Mouse (Mus musculus) liver, adult 2 months (tissue): Measurements from ENCODE around the gene Ltbp4. TPM values are rescaled to one million over a fixed set of nuclear protein-coding genes. Genes with fewer than 3 reads are reported as not detected.
A peak's percentile ranks its signal among the peaks of the same experiment; 100 is the strongest.

Experiments
- DNase-seq: peaks from one replicate; pipeline ENCODE4 v3.0.0-alpha.2; 2011; ENCODE audit warnings: low read depth, low spot score; ENCODE audit errors: extremely low read depth
- H3K27ac ChIP-seq: fragments of 200-500 bp; replicated peaks from 2 replicates; pipeline ENCODE4 v1.5.1; 2012; ENCODE audit warnings: low read depth, mild to moderate bottlenecking, control low read depth, inconsistent platforms, low read length; ENCODE audit not compliant: insufficient read depth
- H3K27me3 ChIP-seq: fragments of 200-500 bp; 2 replicates; pipeline ENCODE4 v1.6.1; 2012; ENCODE audit warnings: mild to moderate bottlenecking, moderate library complexity, low read length, inconsistent platforms; ENCODE audit not compliant: control insufficient read depth, insufficient read depth
- H3K36me3 ChIP-seq: fragments of 200-500 bp; 2 replicates; pipeline ENCODE4 v1.6.1; 2012; ENCODE audit warnings: low read length, inconsistent platforms; ENCODE audit not compliant: control insufficient read depth, insufficient read depth
- H3K4me1 ChIP-seq: fragments of 200-500 bp; 2 replicates; pipeline ENCODE4 v1.6.1; 2011; ENCODE audit warnings: low read length; ENCODE audit not compliant: control insufficient read depth, insufficient read depth
- H3K4me3 ChIP-seq: fragments of 200-500 bp; 2 replicates; pipeline ENCODE4 v1.5.1; 2011; ENCODE audit warnings: low read depth, mild to moderate bottlenecking, control low read depth, low read length, moderate library complexity; ENCODE audit not compliant: insufficient read depth
- H3K79me2 ChIP-seq: fragments of 200-500 bp; 2 replicates; pipeline ENCODE4 v1.6.1; 2012; ENCODE audit warnings: inconsistent platforms, mild to moderate bottlenecking, low read length, moderate library complexity; ENCODE audit not compliant: control insufficient read depth, insufficient read depth
- H3K9ac ChIP-seq: fragments of 200-500 bp; 2 replicates; pipeline ENCODE4 v1.6.1; 2012; ENCODE audit warnings: low read depth, mild to moderate bottlenecking, control low read depth, inconsistent platforms, low read length
- CTCF ChIP-seq: fragments of 200-500 bp; IDR thresholded peaks from 2 replicates; pipeline ENCODE4 v1.5.1; 2011; ENCODE audit warnings: low read depth, low read length, control low read depth
- POLR2A ChIP-seq: fragments of 200-500 bp; IDR thresholded peaks from 2 replicates; pipeline ENCODE4 v1.6.1; 2011; ENCODE audit warnings: low read length, control low read depth; ENCODE audit not compliant: insufficient read depth; ENCODE audit errors: extremely low read depth
- WGBS: fragments of 180-500 bp; shearing (Covaris S2); methylation state at CpG from one replicate; pipeline ENCODE4 v1.1.7; 2018; 5-methylcytosine and 5-hydroxymethylcytosine counted together
- polyA plus RNA-seq: library from polyadenylated mRNA; depleted of rRNA; stranded (reverse); fragments of >200 nt; gene quantifications from 2 replicates; pipeline ENCODE4 v1.2.3, GENCODE M21; 2012
- total RNA-seq: library from RNA; depleted of rRNA; stranded (reverse); fragments of >200 nt; gene quantifications from 2 replicates; pipeline ENCODE4 v1.2.3, GENCODE M21; 2014

Gene Ltbp4
- total and polyA plus RNA-seq, 2 experiments: 9.4 to 29.2 TPM

- no peak overlapping the region for H3K4me3 ChIP-seq
- H3K27ac ChIP-seq: no peak overlapping the region
- 97% methylated on average over 11 of the region's 11 CpGs for WGBS
- no peak overlapping the region for H3K9ac ChIP-seq
- H3K4me1 ChIP-seq: peaks cover 2% of the 10 kb centered on the region; the same call in 1 of the 2 replicates
- no peaks in the 10 kb centered on the region for H3K79me2 ChIP-seq
- TF ChIP-seq POLR2A (no peak), CTCF (no peak)
- H3K36me3 ChIP-seq: no peaks in the 10 kb centered on the region
- no peak for DNase-seq
- no peaks in the 10 kb centered on the region for H3K27me3 ChIP-seq
Measured at GRCm38 (mm10) chr7:27324161-27324560, 13.3 kb downstream of the Ltbp4 start.

DNA sequence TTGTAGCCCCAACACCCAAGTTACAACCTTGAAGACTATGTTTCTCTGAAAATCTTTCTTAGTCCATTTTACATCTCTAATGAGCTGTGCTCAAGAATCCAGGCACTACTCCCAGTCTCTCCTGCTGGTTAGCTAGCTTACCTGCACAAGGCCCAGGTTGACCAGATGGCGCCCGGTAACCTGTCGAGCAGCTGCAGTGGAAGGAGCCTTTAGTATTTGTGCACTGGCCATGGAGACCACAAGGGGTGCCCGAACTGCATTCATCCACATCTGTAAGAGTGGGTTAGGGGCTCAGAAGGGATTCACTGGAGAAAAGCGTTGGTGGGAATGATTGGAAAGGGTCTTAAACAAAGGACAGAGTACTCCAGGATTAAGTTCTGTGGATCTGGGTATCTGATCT is 14.5 kb downstream of the Ltbp4 start:
- 94% methylated on average over 5 of the region's 5 CpGs for WGBS
- Histone ChIP-seq H3K4me3 (no peak overlapping the region), H3K79me2 (no peaks in the 10 kb centered on the region), H3K27ac (no peak overlapping the region), H3K36me3 (no peaks in the 10 kb centered on the region), H3K4me1 (peaks cover 2% of the 10 kb centered on the region; the same call in 1 of the 2 replicates), H3K9ac (no peak overlapping the region), H3K27me3 (no peaks in the 10 kb centered on the region)
- no peak for DNase-seq
- TF ChIP-seq POLR2A: no peak
- TF ChIP-seq CTCF: no peak

DNA sequence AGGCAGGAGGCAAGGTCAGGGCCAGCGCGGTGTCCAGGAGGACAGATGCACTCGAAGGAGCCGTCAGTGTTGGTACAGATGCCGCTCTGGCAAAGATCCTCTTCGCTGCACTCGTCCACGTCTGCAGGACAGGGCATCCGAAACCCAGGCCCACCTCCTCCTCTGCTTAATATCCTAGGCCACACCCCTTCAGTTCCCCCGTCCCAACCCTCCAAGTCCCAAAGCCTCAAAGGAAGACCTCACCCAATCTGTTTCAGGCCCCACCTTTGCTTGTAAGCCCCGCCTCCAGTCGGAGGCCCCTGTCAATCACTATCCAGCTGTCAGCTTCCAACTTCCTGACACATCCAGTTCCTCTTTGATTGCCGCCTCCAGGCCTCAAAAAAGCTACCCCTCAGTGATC is 15.2 kb downstream of the Ltbp4 start:
- 63% methylated on average over 13 of the region's 13 CpGs for WGBS
- Histone ChIP-seq H3K4me3 (no peak overlapping the region), H3K27ac (no peak overlapping the region), H3K4me1 (peaks cover 2% of the 10 kb centered on the region; the same call in 1 of the 2 replicates), H3K9ac (no peak overlapping the region), H3K27me3 (no peaks in the 10 kb centered on the region), H3K36me3 (no peaks in the 10 kb centered on the region), H3K79me2 (no peaks in the 10 kb centered on the region)
- no peak for DNase-seq
- no peak for TF ChIP-seq CTCF
- TF ChIP-seq POLR2A: no peak

DNA sequence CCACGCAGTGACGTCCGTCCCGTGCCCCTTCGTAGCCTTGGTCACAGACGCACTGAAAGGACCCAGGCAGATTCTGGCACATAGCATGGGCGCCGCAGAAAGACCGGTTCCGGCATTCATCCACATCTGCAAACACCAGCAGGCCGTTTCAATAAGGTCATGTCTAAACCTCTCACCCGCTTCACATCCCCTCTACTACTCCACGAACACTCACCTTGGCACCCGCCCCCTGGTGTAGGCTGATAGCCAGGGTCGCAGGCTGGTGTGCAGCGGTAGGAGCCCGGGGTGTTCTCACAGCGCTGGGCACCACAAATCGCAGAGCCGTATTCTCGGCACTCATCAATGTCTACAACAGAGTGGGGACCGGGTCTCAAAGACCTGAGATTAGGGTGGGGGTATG is 18.1 kb downstream of the Ltbp4 start:
- no peak overlapping the region for H3K9ac ChIP-seq
- no peak for TF ChIP-seq CTCF
- no peak for TF ChIP-seq POLR2A
- H3K27ac ChIP-seq: no peak overlapping the region
- H3K79me2 ChIP-seq: no peaks in the 10 kb centered on the region
- no peaks in the 10 kb centered on the region for H3K36me3 ChIP-seq
- no peak overlapping the region for H3K4me3 ChIP-seq
- H3K27me3 ChIP-seq: no peaks in the 10 kb centered on the region
- 92% methylated on average over 22 of the region's 22 CpGs for WGBS
- no peaks in the 10 kb centered on the region for H3K4me1 ChIP-seq
- DNase-seq: no peak

DNA sequence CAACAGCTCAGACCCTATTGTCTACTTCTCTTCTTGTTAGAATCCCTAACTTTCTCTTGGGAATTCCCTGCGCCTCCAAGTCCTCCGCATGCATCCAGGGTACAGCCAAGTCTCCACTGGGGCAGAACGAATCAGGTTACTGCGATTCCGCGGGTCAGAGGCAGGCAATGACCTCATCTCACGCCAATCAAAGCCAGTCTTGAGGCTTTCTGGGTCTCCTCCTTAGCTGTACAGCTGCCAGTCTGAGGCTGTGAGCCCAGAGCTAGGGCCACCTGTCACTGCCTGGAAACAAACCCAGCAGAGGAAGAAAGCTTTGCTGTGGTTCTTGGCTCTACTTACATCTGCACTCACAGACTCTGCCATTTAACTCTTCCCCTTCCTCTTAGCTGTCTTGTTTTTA is 21.5 kb downstream of the Ltbp4 start:
- H3K27ac ChIP-seq: no peak overlapping the region
- no peaks in the 10 kb centered on the region for H3K36me3 ChIP-seq
- H3K79me2 ChIP-seq: no peaks in the 10 kb centered on the region
- no peak overlapping the region for H3K4me3 ChIP-seq
- no peak for DNase-seq
- 75% methylated on average over 7 of the region's 7 CpGs for WGBS
- H3K9ac ChIP-seq: no peak overlapping the region
- H3K27me3 ChIP-seq: no peaks in the 10 kb centered on the region
- TF ChIP-seq POLR2A (no peak), CTCF (no peak)
- H3K4me1 ChIP-seq: no peaks in the 10 kb centered on the region

- TF ChIP-seq POLR2A: no peak
- peak; percentile 24; the same call in 1 of the 2 replicates for TF ChIP-seq CTCF
- H3K4me3 ChIP-seq: no peak overlapping the region
- H3K4me1 ChIP-seq: peaks cover 2% of the 10 kb centered on the region; the same call in 1 of the 2 replicates
- H3K79me2 ChIP-seq: no peaks in the 10 kb centered on the region
- no peak for DNase-seq
- 93% methylated on average over 3 of the region's 3 CpGs for WGBS
- H3K36me3 ChIP-seq: no peaks in the 10 kb centered on the region
- no peak overlapping the region for H3K27ac ChIP-seq
- H3K27me3 ChIP-seq: no peaks in the 10 kb centered on the region; the same call in 1 of the 2 replicates
- no peak overlapping the region for H3K9ac ChIP-seq
Measured at GRCm38 (mm10) chr7:27314393-27314792, 23.1 kb downstream of the Ltbp4 start.
